Mouse (Mus musculus): Measurements from ENCODE around the gene Nudt9. TPM values are rescaled to one million over a fixed set of nuclear protein-coding genes. Genes with fewer than 3 reads are reported as not detected.

The Nudt9 gene
- polyA plus RNA-seq (2014; fragmentation: Nextera tagmentation; extraction: Ambion mirVana): 65.1 and 68.2 TPM in 2 replicates

DNA sequence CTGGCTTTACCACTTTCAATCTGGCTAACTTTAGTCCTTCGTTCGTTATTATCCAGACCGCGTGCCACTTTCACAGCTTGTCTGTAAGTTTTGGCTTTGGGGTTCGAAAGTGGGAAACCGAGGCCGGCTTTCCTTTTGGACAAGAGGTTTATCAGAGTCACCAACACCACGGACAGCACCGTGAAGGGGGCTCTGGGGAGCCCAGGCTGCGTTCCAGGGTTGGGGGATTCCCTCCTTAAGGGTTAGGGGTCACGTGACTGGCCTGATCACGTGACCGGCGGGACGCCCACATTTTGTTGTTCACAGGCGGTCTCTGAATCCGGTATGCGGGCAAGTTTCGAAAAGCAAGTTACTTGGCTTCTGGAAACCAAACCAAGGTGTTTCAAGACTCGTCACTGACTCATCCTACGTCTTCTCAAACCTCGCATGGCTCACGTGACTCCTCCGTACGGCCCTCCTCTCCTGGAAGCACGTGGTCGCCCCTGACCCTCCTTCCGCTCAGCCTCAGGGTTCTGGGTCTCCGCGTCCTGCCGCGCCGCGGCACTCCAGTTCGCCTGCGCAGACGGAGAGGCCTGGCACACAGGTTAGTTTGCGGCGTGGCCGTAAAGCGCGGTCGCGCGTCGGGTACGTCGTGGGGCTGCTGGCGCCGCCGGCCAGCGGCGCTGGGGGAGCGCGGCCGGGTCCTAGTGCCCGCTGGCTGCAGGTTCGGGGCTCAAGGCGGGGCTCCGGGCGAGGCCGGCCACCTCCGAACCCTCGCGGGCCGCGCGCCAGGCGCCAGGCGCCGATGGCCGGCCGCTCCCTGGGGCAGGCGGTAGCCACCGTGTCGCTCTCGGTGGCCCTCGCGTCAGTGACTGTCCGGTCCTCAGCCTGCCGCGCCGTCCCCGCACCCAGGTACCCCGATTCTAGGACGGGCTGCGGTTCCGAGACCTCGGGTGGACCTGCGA lies at the start of gene Nudt9:
Gene Nudt9, plus strand, starts transcription at position 51 of the 944 bp plus-strand sequence.
- Histone ChIP-seq H3K4me3 (ENCODE audit: low read depth, low read length) (peak within 1 kb of the TSS; percentile 76), H3K36me3 (ENCODE audit: control insufficient read depth, insufficient read depth, low read length) (no peaks in the 10 kb centered on the region), H3K27ac (ENCODE audit: low read depth, low read length) (peak within 1 kb of the TSS; percentile 69), H3K27me3 (ENCODE audit: control insufficient read depth, insufficient read depth, low read length) (no peaks in the 10 kb centered on the region), H3K4me2 (replicated peaks; ENCODE audit: low read depth, low read length) (peak within 1 kb of the TSS; percentile 60), H3K9ac (ENCODE audit: low read depth, low read length) (peak within 1 kb of the TSS; percentile 89), H3K4me1 (replicated peaks; ENCODE audit: control insufficient read depth, insufficient read depth, low read length) (no peaks in the 10 kb centered on the region), H3K9me3 (ENCODE audit: control insufficient read depth, low read length) (no peaks in the 10 kb centered on the region)
- WGBS: 6% methylated on average over 82 of the region's 90 CpGs
- DNase-seq (ENCODE audit: low spot score) (peak; percentile 98), ATAC-seq (ENCODE audit: low FRiP score) (peak; percentile 99)

DNA sequence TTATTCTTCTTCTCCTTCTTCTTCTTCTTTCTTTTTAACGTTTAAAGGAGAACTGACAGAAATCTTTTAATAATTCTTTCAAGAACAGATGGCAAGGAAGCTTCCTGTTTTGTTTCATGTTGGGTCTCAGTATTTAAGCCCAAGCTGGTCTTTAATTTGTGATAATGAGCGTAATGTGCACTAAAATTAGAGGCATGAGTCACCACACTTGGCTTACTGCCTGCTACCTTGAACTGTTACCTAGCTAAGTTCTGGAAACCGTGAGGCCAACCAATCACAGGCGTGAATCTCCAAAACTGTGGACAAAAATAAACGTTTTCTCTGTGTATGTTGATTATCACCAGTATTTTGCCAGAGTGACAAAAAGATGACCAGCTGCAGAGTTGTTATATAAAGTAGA lies 47.4 kb upstream of the Nudt9 start:
- no peak overlapping the region for H3K9ac ChIP-seq (ENCODE audit: low read depth, low read length)
- no peak overlapping the region for H3K4me2 ChIP-seq (replicated peaks; ENCODE audit: low read depth, low read length)
- H3K27me3 ChIP-seq (ENCODE audit: control insufficient read depth, insufficient read depth, low read length): no peaks in the 10 kb centered on the region
- no peak overlapping the region for H3K27ac ChIP-seq (ENCODE audit: low read depth, low read length)
- H3K9me3 ChIP-seq (ENCODE audit: control insufficient read depth, low read length): no peaks in the 10 kb centered on the region
- no peak for DNase-seq (ENCODE audit: low spot score)
- no peak for ATAC-seq (ENCODE audit: low FRiP score)
- H3K4me3 ChIP-seq (ENCODE audit: low read depth, low read length): no peak overlapping the region
- no peaks in the 10 kb centered on the region for H3K4me1 ChIP-seq (replicated peaks; ENCODE audit: control insufficient read depth, insufficient read depth, low read length)
- no peaks in the 10 kb centered on the region for H3K36me3 ChIP-seq (ENCODE audit: control insufficient read depth, insufficient read depth, low read length)
- 85% methylated on average over 5 of the region's 5 CpGs for WGBS

DNA sequence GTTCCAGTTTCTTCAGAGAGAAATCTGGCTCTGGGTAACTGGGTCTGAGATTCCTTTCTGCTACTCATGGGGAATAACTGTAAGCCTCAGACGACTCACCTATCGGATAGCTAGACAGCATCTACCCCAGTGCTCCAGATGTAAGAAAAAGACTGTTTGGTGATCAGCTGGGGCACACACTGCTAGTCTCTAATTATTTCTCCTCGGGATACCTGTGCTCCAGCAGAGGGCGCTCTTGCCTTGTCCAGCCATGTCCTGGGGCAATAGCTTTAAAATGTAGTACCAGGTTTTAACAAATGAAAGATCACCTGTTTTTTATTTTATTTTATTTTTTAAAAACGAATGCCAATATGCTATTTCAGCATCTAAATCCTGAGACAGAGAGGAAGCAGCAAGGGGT lies 46.4 kb upstream of the Nudt9 start:
- H3K4me2 ChIP-seq (replicated peaks; ENCODE audit: low read depth, low read length): no peak overlapping the region
- ATAC-seq (ENCODE audit: low FRiP score) (no peak; the same call in 1 of the 2 replicates), DNase-seq (ENCODE audit: low spot score) (peak; percentile 85)
- 6% methylated on average over 5 of the region's 5 CpGs for WGBS
- no peaks in the 10 kb centered on the region for H3K9me3 ChIP-seq (ENCODE audit: control insufficient read depth, low read length)
- H3K4me1 ChIP-seq (replicated peaks; ENCODE audit: control insufficient read depth, insufficient read depth, low read length): no peaks in the 10 kb centered on the region
- no peak overlapping the region for H3K27ac ChIP-seq (ENCODE audit: low read depth, low read length)
- no peaks in the 10 kb centered on the region for H3K36me3 ChIP-seq (ENCODE audit: control insufficient read depth, insufficient read depth, low read length)
- no peak overlapping the region for H3K4me3 ChIP-seq (ENCODE audit: low read depth, low read length)
- H3K9ac ChIP-seq (ENCODE audit: low read depth, low read length): no peak overlapping the region
- no peaks in the 10 kb centered on the region for H3K27me3 ChIP-seq (ENCODE audit: control insufficient read depth, insufficient read depth, low read length)

- Histone ChIP-seq H3K9me3 (ENCODE audit: control insufficient read depth, low read length) (no peaks in the 10 kb centered on the region), H3K27me3 (ENCODE audit: control insufficient read depth, insufficient read depth, low read length) (no peaks in the 10 kb centered on the region), H3K4me3 (ENCODE audit: low read depth, low read length) (no peak overlapping the region), H3K4me2 (replicated peaks; ENCODE audit: low read depth, low read length) (peak overlapping the region; percentile 2; the same call in 1 of the 2 replicates), H3K27ac (ENCODE audit: low read depth, low read length) (no peak overlapping the region), H3K4me1 (replicated peaks; ENCODE audit: control insufficient read depth, insufficient read depth, low read length) (no peaks in the 10 kb centered on the region), H3K36me3 (ENCODE audit: control insufficient read depth, insufficient read depth, low read length) (no peaks in the 10 kb centered on the region), H3K9ac (ENCODE audit: low read depth, low read length) (0 out of 2 replicates have a peak overlapping the region, but pooled peaks have one; percentile 0)
- ATAC-seq (ENCODE audit: low FRiP score) (no peak), DNase-seq (ENCODE audit: low spot score) (peak; percentile 22)
- 15% methylated on average over 18 of the region's 18 CpGs for WGBS
These were observed 43.4 kb upstream of the Nudt9 start for GRCm38 (mm10) chr5:104002549-104003255.

DNA sequence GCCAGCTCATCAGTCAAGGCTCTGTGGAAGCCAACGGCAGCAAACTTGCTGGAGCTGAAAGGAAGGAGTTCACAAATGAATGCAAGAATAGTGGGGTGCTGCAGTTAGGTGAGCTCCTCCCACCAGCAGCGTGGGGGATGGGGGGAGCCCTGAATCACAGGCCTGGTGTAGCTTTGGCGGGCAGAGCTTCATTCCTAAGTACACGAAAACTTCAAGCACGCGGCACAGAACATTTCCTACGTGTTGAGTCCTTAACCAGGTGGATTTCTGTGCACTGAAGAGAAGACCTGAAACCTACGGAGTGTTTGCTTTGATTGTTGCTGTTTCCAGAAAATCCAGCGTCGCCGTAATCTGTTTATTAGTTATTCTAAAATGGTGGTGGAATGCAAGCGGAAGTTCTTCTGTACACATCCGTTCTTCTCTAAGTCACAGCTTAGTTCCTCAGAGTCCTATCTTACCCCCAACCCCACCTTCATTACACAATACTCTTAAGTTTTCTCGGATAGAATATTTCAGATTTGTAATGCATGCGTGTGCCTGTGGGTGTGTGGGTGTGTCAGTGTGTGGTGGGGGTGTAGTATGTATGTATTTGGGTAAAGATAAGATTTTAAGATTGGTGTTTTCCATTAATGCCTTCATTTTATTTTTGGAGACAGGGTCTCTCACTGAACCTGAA lies 42.7 kb upstream of the Nudt9 start:
- WGBS: 48% methylated on average over 15 of the region's 15 CpGs
- H3K36me3 ChIP-seq (ENCODE audit: control insufficient read depth, insufficient read depth, low read length): no peaks in the 10 kb centered on the region
- no peak for DNase-seq (ENCODE audit: low spot score)
- ATAC-seq (ENCODE audit: low FRiP score): no peak
- H3K27me3 ChIP-seq (ENCODE audit: control insufficient read depth, insufficient read depth, low read length): no peaks in the 10 kb centered on the region
- 0 out of 2 replicates have a peak overlapping the region, but pooled peaks have one; percentile 2 for H3K4me2 ChIP-seq (replicated peaks; ENCODE audit: low read depth, low read length)
- no peak overlapping the region for H3K27ac ChIP-seq (ENCODE audit: low read depth, low read length)
- no peaks in the 10 kb centered on the region for H3K9me3 ChIP-seq (ENCODE audit: control insufficient read depth, low read length)
- H3K9ac ChIP-seq (ENCODE audit: low read depth, low read length): no peak overlapping the region
- H3K4me1 ChIP-seq (replicated peaks; ENCODE audit: control insufficient read depth, insufficient read depth, low read length): no peaks in the 10 kb centered on the region
- H3K4me3 ChIP-seq (ENCODE audit: low read depth, low read length): no peak overlapping the region

DNA sequence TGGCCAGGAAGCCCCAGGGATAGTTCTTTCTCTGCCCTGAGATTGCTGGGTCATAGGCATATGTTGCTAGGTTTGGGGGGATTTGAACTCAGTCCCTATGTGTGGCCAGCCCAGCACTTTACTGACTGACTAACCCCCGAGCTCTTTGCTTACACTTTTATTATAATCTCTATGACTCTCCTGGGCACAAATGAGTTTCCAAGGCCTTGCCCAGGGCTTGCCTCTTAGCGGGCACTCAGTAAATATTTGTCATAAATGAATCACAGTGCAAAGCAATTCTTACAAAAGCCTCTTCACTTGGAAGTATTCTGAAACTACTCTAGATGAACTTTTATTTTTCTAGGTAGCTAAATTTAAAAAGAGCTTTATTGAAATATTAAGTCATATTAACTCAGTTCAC lies 42.2 kb upstream of the Nudt9 start:
- H3K4me3 ChIP-seq (ENCODE audit: low read depth, low read length): no peak overlapping the region
- no peaks in the 10 kb centered on the region for H3K4me1 ChIP-seq (replicated peaks; ENCODE audit: control insufficient read depth, insufficient read depth, low read length)
- H3K9me3 ChIP-seq (ENCODE audit: control insufficient read depth, low read length): no peaks in the 10 kb centered on the region
- H3K4me2 ChIP-seq (replicated peaks; ENCODE audit: low read depth, low read length): no peak overlapping the region
- H3K36me3 ChIP-seq (ENCODE audit: control insufficient read depth, insufficient read depth, low read length): no peaks in the 10 kb centered on the region
- no peak overlapping the region for H3K9ac ChIP-seq (ENCODE audit: low read depth, low read length)
- no peak for ATAC-seq (ENCODE audit: low FRiP score)
- DNase-seq (ENCODE audit: low spot score): no peak
- H3K27ac ChIP-seq (ENCODE audit: low read depth, low read length): no peak overlapping the region
- H3K27me3 ChIP-seq (ENCODE audit: control insufficient read depth, insufficient read depth, low read length): no peaks in the 10 kb centered on the region
- 86% methylated on average over 2 of the region's 2 CpGs for WGBS

DNA sequence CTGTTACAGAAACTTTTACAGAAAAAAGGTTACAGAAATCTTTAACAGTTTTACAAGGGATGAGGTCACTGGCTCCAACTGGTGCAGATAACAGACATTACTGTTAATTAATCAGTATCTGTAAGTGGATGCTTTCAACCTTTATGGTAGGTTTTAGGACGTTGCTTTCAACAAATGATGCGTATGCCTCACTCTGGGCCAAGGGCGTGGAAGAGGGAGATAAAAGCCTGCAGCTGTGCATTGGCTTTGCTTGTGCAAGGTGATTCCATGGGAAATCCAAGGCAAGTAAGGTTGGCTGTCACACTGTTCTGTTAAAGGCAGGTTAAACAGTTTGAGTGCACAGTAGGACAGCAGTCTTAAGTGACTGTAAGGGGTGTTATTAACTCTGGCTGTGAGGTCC lies 39.3 kb upstream of the Nudt9 start:
- Histone ChIP-seq H3K27me3 (ENCODE audit: control insufficient read depth, insufficient read depth, low read length) (no peaks in the 10 kb centered on the region), H3K4me3 (ENCODE audit: low read depth, low read length) (no peak overlapping the region), H3K4me1 (replicated peaks; ENCODE audit: control insufficient read depth, insufficient read depth, low read length) (no peaks in the 10 kb centered on the region), H3K4me2 (replicated peaks; ENCODE audit: low read depth, low read length) (no peak overlapping the region), H3K36me3 (ENCODE audit: control insufficient read depth, insufficient read depth, low read length) (no peaks in the 10 kb centered on the region), H3K27ac (ENCODE audit: low read depth, low read length) (no peak overlapping the region), H3K9me3 (ENCODE audit: control insufficient read depth, low read length) (no peaks in the 10 kb centered on the region), H3K9ac (ENCODE audit: low read depth, low read length) (no peak overlapping the region)
- ATAC-seq (ENCODE audit: low FRiP score) (no peak), DNase-seq (ENCODE audit: low spot score) (no peak)
- 84% methylated on average over 3 of the region's 3 CpGs for WGBS

DNA sequence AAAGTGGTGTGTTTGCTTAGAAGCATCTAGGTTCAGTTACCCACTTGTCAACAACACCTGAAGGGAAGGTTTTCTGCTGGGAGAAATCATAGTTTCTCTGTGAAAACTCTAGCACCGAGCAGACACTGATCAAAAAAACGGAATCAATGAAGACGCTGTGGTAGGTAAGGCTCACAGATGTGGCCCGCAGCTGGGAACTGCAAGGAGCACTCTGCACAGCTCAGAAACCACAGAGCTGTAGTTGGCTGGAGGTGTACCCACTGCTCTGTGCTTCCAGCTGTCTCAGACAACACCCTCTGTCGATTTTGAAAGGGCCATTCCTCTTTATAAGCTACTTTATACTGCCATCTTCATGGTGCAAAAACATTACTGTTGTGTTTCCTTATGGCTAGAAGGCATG lies 38.3 kb upstream of the Nudt9 start:
- H3K27ac ChIP-seq (ENCODE audit: low read depth, low read length): no peak overlapping the region
- H3K4me3 ChIP-seq (ENCODE audit: low read depth, low read length): no peak overlapping the region
- no peak for DNase-seq (ENCODE audit: low spot score)
- no peaks in the 10 kb centered on the region for H3K36me3 ChIP-seq (ENCODE audit: control insufficient read depth, insufficient read depth, low read length)
- H3K9me3 ChIP-seq (ENCODE audit: control insufficient read depth, low read length): no peaks in the 10 kb centered on the region
- 79% methylated on average over 5 of the region's 5 CpGs for WGBS
- no peak overlapping the region for H3K9ac ChIP-seq (ENCODE audit: low read depth, low read length)
- H3K4me2 ChIP-seq (replicated peaks; ENCODE audit: low read depth, low read length): no peak overlapping the region
- ATAC-seq (ENCODE audit: low FRiP score): no peak
- no peaks in the 10 kb centered on the region for H3K27me3 ChIP-seq (ENCODE audit: control insufficient read depth, insufficient read depth, low read length)
- H3K4me1 ChIP-seq (replicated peaks; ENCODE audit: control insufficient read depth, insufficient read depth, low read length): no peaks in the 10 kb centered on the region
